Mouse (Mus musculus): ENCODE results near the gene Elavl2. TPM values are rescaled to one million over a fixed set of nuclear protein-coding genes. Genes with fewer than 3 reads are reported as not detected.
"Not testable (repeated sequence)": the region's sequence is repeated elsewhere in the genome, so short reads cannot be mapped to it uniquely, and the experiment has no call there.

Elavl2 gene
- total RNA-seq, 1 experiment from 2014 or later = not detected

GRCm38 (mm10) chr4:91353138-91353537 lies 47.4 kb downstream of the Elavl2 start:
- no peak for ATAC-seq (ENCODE audit: extremely low read depth, insufficient number of reproducible peaks, low FRiP score, poor library complexity, severe bottlenecking)

GRCm38 (mm10) chr4:91349579-91349978 lies 51.0 kb downstream of the Elavl2 start:
- no peak for ATAC-seq (ENCODE audit: extremely low read depth, insufficient number of reproducible peaks, low FRiP score, poor library complexity, severe bottlenecking)

GRCm38 (mm10) chr4:91334177-91334576 lies 66.4 kb downstream of the Elavl2 start:
- ATAC-seq (ENCODE audit: extremely low read depth, insufficient number of reproducible peaks, low FRiP score, poor library complexity, severe bottlenecking) = no peak

- ATAC-seq (ENCODE audit: extremely low read depth, insufficient number of reproducible peaks, low FRiP score, poor library complexity, severe bottlenecking) = no peak
Observed at GRCm38 (mm10) chr4:91310801-91311200, 89.8 kb downstream of the Elavl2 start.

GRCm38 (mm10) chr4:91297706-91298105 lies 102.9 kb downstream of the Elavl2 start:
- ATAC-seq (ENCODE audit: extremely low read depth, insufficient number of reproducible peaks, low FRiP score, poor library complexity, severe bottlenecking) = no peak

- no peak for ATAC-seq (ENCODE audit: extremely low read depth, insufficient number of reproducible peaks, low FRiP score, poor library complexity, severe bottlenecking)
Observed at GRCm38 (mm10) chr4:91295317-91295716, 105.3 kb downstream of the Elavl2 start.

- no peak for ATAC-seq (ENCODE audit: extremely low read depth, insufficient number of reproducible peaks, low FRiP score, poor library complexity, severe bottlenecking)
Observed at GRCm38 (mm10) chr4:91291526-91291925, 109.1 kb downstream of the Elavl2 start.

GRCm38 (mm10) chr4:91290373-91290772 lies 110.2 kb downstream of the Elavl2 start:
- ATAC-seq (ENCODE audit: extremely low read depth, insufficient number of reproducible peaks, low FRiP score, poor library complexity, severe bottlenecking) = no peak

- no peak for ATAC-seq (ENCODE audit: extremely low read depth, insufficient number of reproducible peaks, low FRiP score, poor library complexity, severe bottlenecking)
Observed at GRCm38 (mm10) chr4:91289151-91289550, 111.4 kb downstream of the Elavl2 start.

GRCm38 (mm10) chr4:91268390-91268789 lies 132.2 kb downstream of the Elavl2 start:
- no peak for ATAC-seq (ENCODE audit: extremely low read depth, insufficient number of reproducible peaks, low FRiP score, poor library complexity, severe bottlenecking)

GRCm38 (mm10) chr4:91263733-91264440 lies 136.7 kb downstream of the Elavl2 start:
- ATAC-seq (ENCODE audit: extremely low read depth, insufficient number of reproducible peaks, low FRiP score, poor library complexity, severe bottlenecking) = no peak

GRCm38 (mm10) chr4:91262839-91263238 lies 137.7 kb downstream of the Elavl2 start:
- ATAC-seq (ENCODE audit: extremely low read depth, insufficient number of reproducible peaks, low FRiP score, poor library complexity, severe bottlenecking) = no peak

GRCm38 (mm10) chr4:91260622-91261021 lies 140.0 kb downstream of the Elavl2 start:
- ATAC-seq (ENCODE audit: extremely low read depth, insufficient number of reproducible peaks, low FRiP score, poor library complexity, severe bottlenecking) = no peak

GRCm38 (mm10) chr4:91248650-91249049 lies 151.9 kb downstream of the Elavl2 start:
- no peak for ATAC-seq (ENCODE audit: extremely low read depth, insufficient number of reproducible peaks, low FRiP score, poor library complexity, severe bottlenecking)

GRCm38 (mm10) chr4:91245136-91245535 lies 155.4 kb downstream of the Elavl2 start:
- ATAC-seq (ENCODE audit: extremely low read depth, insufficient number of reproducible peaks, low FRiP score, poor library complexity, severe bottlenecking) = not testable (repeated sequence)

GRCm38 (mm10) chr4:91244554-91244953 lies 156.0 kb downstream of the Elavl2 start:
- no peak for ATAC-seq (ENCODE audit: extremely low read depth, insufficient number of reproducible peaks, low FRiP score, poor library complexity, severe bottlenecking)

- no peak for ATAC-seq (ENCODE audit: extremely low read depth, insufficient number of reproducible peaks, low FRiP score, poor library complexity, severe bottlenecking)
Observed at GRCm38 (mm10) chr4:91243896-91244295, 156.7 kb downstream of the Elavl2 start.

GRCm38 (mm10) chr4:91238739-91239485 lies 161.7 kb downstream of the Elavl2 start:
- ATAC-seq (ENCODE audit: extremely low read depth, insufficient number of reproducible peaks, low FRiP score, poor library complexity, severe bottlenecking) = no peak

GRCm38 (mm10) chr4:91236976-91237375 lies 163.6 kb downstream of the Elavl2 start:
- ATAC-seq (ENCODE audit: extremely low read depth, insufficient number of reproducible peaks, low FRiP score, poor library complexity, severe bottlenecking) = no peak

- no peak for ATAC-seq (ENCODE audit: extremely low read depth, insufficient number of reproducible peaks, low FRiP score, poor library complexity, severe bottlenecking)
Observed at GRCm38 (mm10) chr4:91234941-91235340, 165.6 kb downstream of the Elavl2 start.
